Mouse (Mus musculus) c-Kit-negative CD71-positive TER-119-positive erythroid progenitor cells, embryonic 14.5 days (primary cell): ENCODE measurements around the gene Scamp1.

Experiments
- DNase-seq: peaks from one replicate; pipeline ENCODE4 v3.0.0-alpha.2; 2013; ENCODE audit warnings: low read depth, low spot score

The Scamp1 gene

GRCm38 (mm10) chr13:94224717-94225705 is 60.6 kb downstream of the Scamp1 start:
- no peak for DNase-seq

GRCm38 (mm10) chr13:94223609-94224008 is 62.0 kb downstream of the Scamp1 start:
- no peak for DNase-seq

- DNase-seq = no peak
Measured at GRCm38 (mm10) chr13:94212716-94213115, 72.9 kb downstream of the Scamp1 start.

GRCm38 (mm10) chr13:94212179-94212578 is 73.5 kb downstream of the Scamp1 start:
- DNase-seq = no peak

- DNase-seq = no peak
Measured at GRCm38 (mm10) chr13:94211236-94212119, 74.2 kb downstream of the Scamp1 start.

- no peak for DNase-seq
Measured at GRCm38 (mm10) chr13:94208892-94209291, 76.8 kb downstream of the Scamp1 start.

- no peak for DNase-seq
Measured at GRCm38 (mm10) chr13:94207973-94208372, 77.7 kb downstream of the Scamp1 start.

- DNase-seq = peak; percentile 3
Measured at GRCm38 (mm10) chr13:94205234-94205633, 80.4 kb downstream of the Scamp1 start.

- no peak for DNase-seq
Measured at GRCm38 (mm10) chr13:94199829-94200228, 85.8 kb downstream of the Scamp1 start.

GRCm38 (mm10) chr13:94198616-94199015 is 87.0 kb downstream of the Scamp1 start:
- DNase-seq = no peak

- no peak for DNase-seq
Measured at GRCm38 (mm10) chr13:94193227-94193626, 92.4 kb downstream of the Scamp1 start.

- DNase-seq = no peak
Measured at GRCm38 (mm10) chr13:94190386-94190785, 95.3 kb downstream of the Scamp1 start.

GRCm38 (mm10) chr13:94188200-94189086 is 97.2 kb downstream of the Scamp1 start:
- DNase-seq = no peak

- no peak for DNase-seq
Measured at GRCm38 (mm10) chr13:94185631-94186030, 100.0 kb downstream of the Scamp1 start.

GRCm38 (mm10) chr13:94184726-94185456 is 100.8 kb downstream of the Scamp1 start:
- DNase-seq = no peak

- DNase-seq = no peak
Measured at GRCm38 (mm10) chr13:94183372-94184021, 102.2 kb downstream of the Scamp1 start.

GRCm38 (mm10) chr13:94182026-94182425 is 103.6 kb downstream of the Scamp1 start:
- no peak for DNase-seq

- DNase-seq = no peak
Measured at GRCm38 (mm10) chr13:94180477-94181420, 104.9 kb downstream of the Scamp1 start.
